8 mouse cellular contexts compared by ENCODE assay signal in genomic region chr5:114775056-114775979, GRCm38 (mm10). TPM values are rescaled to one million over a fixed set of nuclear protein-coding genes. Genes with fewer than 3 reads are reported as not detected.
DNase-seq lines count a peak whose midpoint lies in the region; ATAC-seq lines count a peak whose summit lies in the region.

Gene Git2, minus strand, starts transcription at chr5:114775517.

- H3K9ac ChIP-seq in lung, embryonic 15.5 days = peak within 1 kb of the TSS; percentile 91
- H3K9ac ChIP-seq in forebrain, embryonic 15.5 days (replicated peaks) = peak within 1 kb of the TSS; percentile 95
- H3K9ac ChIP-seq in midbrain, embryonic 12.5 days (replicated peaks) = peak within 1 kb of the TSS; percentile 99

- peak within 1 kb of the TSS; percentile 79 for H3K4me2 ChIP-seq in lung, embryonic 15.5 days
- peak within 1 kb of the TSS; percentile 71 for H3K4me2 ChIP-seq in forebrain, embryonic 15.5 days (replicated peaks)
- H3K4me2 ChIP-seq in midbrain, embryonic 12.5 days (replicated peaks) = peak within 1 kb of the TSS; percentile 85

- intact Hi-C loops in left cerebral cortex, postnatal 10 days (cut with DNase I) = no loop called here

- peak within 1 kb of the TSS; percentile 98 for H3K4me3 ChIP-seq in lung, embryonic 15.5 days
- peak within 1 kb of the TSS; percentile 76 for H3K4me3 ChIP-seq in forebrain, embryonic 15.5 days
- peak within 1 kb of the TSS; percentile 88 for H3K4me3 ChIP-seq in midbrain, embryonic 12.5 days

- no peaks in the 10 kb centered on the region for H3K9me3 ChIP-seq in lung, embryonic 15.5 days
- no peaks in the 10 kb centered on the region for H3K9me3 ChIP-seq in forebrain, embryonic 15.5 days
- no peaks in the 10 kb centered on the region for H3K9me3 ChIP-seq in midbrain, embryonic 12.5 days

- H3K36me3 ChIP-seq in lung, embryonic 15.5 days = no peaks in the 10 kb centered on the region
- H3K36me3 ChIP-seq in forebrain, embryonic 15.5 days = no peaks in the 10 kb centered on the region
- no peaks in the 10 kb centered on the region for H3K36me3 ChIP-seq in midbrain, embryonic 12.5 days

- peaks cover 42% of the 10 kb centered on the region for H3K4me1 ChIP-seq in lung, embryonic 15.5 days
- peaks cover 45% of the 10 kb centered on the region for H3K4me1 ChIP-seq in forebrain, embryonic 15.5 days
- peaks cover 37% of the 10 kb centered on the region for H3K4me1 ChIP-seq in midbrain, embryonic 12.5 days

- H3K27me3 ChIP-seq in lung, embryonic 15.5 days = no peaks in the 10 kb centered on the region
- no peaks in the 10 kb centered on the region for H3K27me3 ChIP-seq in forebrain, embryonic 15.5 days
- no peaks in the 10 kb centered on the region for H3K27me3 ChIP-seq in midbrain, embryonic 12.5 days

- DNase-seq in lung, adult 18-20 months = no peak
- no peak for DNase-seq in adrenal gland, adult 8-10 months
- no peak for DNase-seq in heart, postnatal 4 days
- DNase-seq in left cerebral cortex, postnatal 10 days (ENCODE audit: extremely low spot score in 1 of 2, low spot score in 2 of 2) = no peak
- peak; percentile 24 to 36 for DNase-seq in thymus, postnatal 36 days

- peak within 1 kb of the TSS; percentile 93 for H3K27ac ChIP-seq in lung, embryonic 15.5 days
- H3K27ac ChIP-seq in forebrain, embryonic 15.5 days (replicated peaks) = peak within 1 kb of the TSS; percentile 95
- peak within 1 kb of the TSS; percentile 91 for H3K27ac ChIP-seq in midbrain, embryonic 12.5 days (replicated peaks)

- no peak; the same call in 1 of the 2 replicates for ATAC-seq in lung, embryonic 15.5 days (ENCODE audit: borderline replicate concordance, extremely low read depth, low FRiP score, low TSS enrichment)
- peak; percentile 4; the same call in 1 of the 2 replicates for ATAC-seq in forebrain, embryonic 15.5 days (replicated peaks)
- ATAC-seq in midbrain, embryonic 12.5 days (ENCODE audit: low FRiP score, low read depth) = no peak

- WGBS in lung, embryonic 15.5 days = under 1% methylated on average over 62 of the region's 63 CpGs
- under 1% methylated on average over 63 of the region's 63 CpGs for WGBS in forebrain, embryonic 15.5 days
- WGBS in midbrain, embryonic 12.5 days = 1% methylated on average over 44 of the region's 63 CpGs

RNA-seq across cellular contexts. Expression of gene Git2, which starts in this region (rescaled TPM):
- polyA plus RNA-seq in lung, embryonic 15.5 days (2015; fragmentation: Nextera tagmentation; extraction: Ambion mirVana) = 48.7 and 49.3 TPM in 2 replicates
- total RNA-seq in adrenal gland, adult 8-10 months (2022) = 10 to 100 TPM; 32.8 to 59.9 (median 45.6) TPM
- 46.6 and 52.5 TPM in 2 replicates for polyA plus RNA-seq in forebrain, embryonic 15.5 days (2015; fragmentation: Nextera tagmentation; extraction: Ambion mirVana)
- total RNA-seq in heart, postnatal 4 days (2021) = 10 to 100 TPM; 38.8 to 49.5 TPM
- total RNA-seq in left cerebral cortex, postnatal 10 days (2021) = 10 to 100 TPM; 46.8 to 47.2 TPM
- polyA plus RNA-seq in midbrain, embryonic 12.5 days (2016; fragmentation: Nextera tagmentation; extraction: Ambion mirVana) = 48.4 and 52.6 TPM in 2 replicates

Comparison
In these comparisons a context has a peak if more than half of its experiments do, and no peak if none do; other contexts are left out.
1. DNase-seq: peak in thymus, postnatal 36 days (2 of 2); none in lung, adult 18-20 months (0 of 2), adrenal gland, adult 8-10 months (single experiment), heart, postnatal 4 days (single experiment) and left cerebral cortex, postnatal 10 days (0 of 2).
2. Peak in every context shown above with its lines, with median percentiles within 50 percentile points of each other: H3K27ac ChIP-seq, H3K4me2 ChIP-seq, H3K4me3 ChIP-seq and H3K9ac ChIP-seq.